Mouse (Mus musculus) erythroid progenitor cell, adult 5-6 weeks (primary cell): ENCODE measurements around the gene Ece1. TPM values are rescaled to one million over a fixed set of nuclear protein-coding genes. Genes with fewer than 3 reads are reported as not detected.

Experiments
- ATAC-seq: replicated peaks from 2 replicates; pipeline ENCODE4 v1.8.0; 2016; ENCODE audit warnings: moderate number of reproducible peaks, mild to moderate bottlenecking, moderate TSS enrichment, inconsistent platforms; ENCODE audit not compliant: poor library complexity, low FRiP score, severe bottlenecking
- total RNA-seq, 2 experiments: library from RNA; stranded (forward) in 1 of 2; stranded (reverse) in 1 of 2; fragments of 150-400 nt in 1 of 2; fragments of 186-747, 209-891 nt in 1 of 2; gene quantifications; 2 replicates each; pipeline versions ENCODE4 v1.2.3 to v1.2.4; 2015 to 2017; ENCODE audit warnings: low replicate concordance in 2 of 2

The Ece1 gene
- total RNA-seq, 2 experiments from 2014 or later: 0.83 to 1.7 TPM

GRCm38 (mm10) chr4:137851484-137851883 is 10.6 kb upstream of the Ece1 start:
- no peak for ATAC-seq

GRCm38 (mm10) chr4:137853822-137854221 is 8.2 kb upstream of the Ece1 start:
- no peak for ATAC-seq

GRCm38 (mm10) chr4:137855741-137856341 is 6.2 kb upstream of the Ece1 start:
- no peak for ATAC-seq

- no peak for ATAC-seq
Measured at GRCm38 (mm10) chr4:137857116-137857515, 4.9 kb upstream of the Ece1 start.

- ATAC-seq: no peak
Measured at GRCm38 (mm10) chr4:137858371-137858770, 3.7 kb upstream of the Ece1 start.

- ATAC-seq: no peak
Measured at GRCm38 (mm10) chr4:137861461-137862011, 501 bp upstream of the Ece1 start.

- ATAC-seq: no peak
Measured at GRCm38 (mm10) chr4:137862516-137863240, 641 bp downstream of the Ece1 start.

GRCm38 (mm10) chr4:137864031-137864430 is 2.0 kb downstream of the Ece1 start:
- ATAC-seq: no peak

GRCm38 (mm10) chr4:137864769-137865168 is 2.7 kb downstream of the Ece1 start:
- ATAC-seq: no peak

- no peak for ATAC-seq
Measured at GRCm38 (mm10) chr4:137865221-137865641, 3.2 kb downstream of the Ece1 start.

GRCm38 (mm10) chr4:137866206-137866863 is 4.3 kb downstream of the Ece1 start:
- no peak for ATAC-seq

GRCm38 (mm10) chr4:137867225-137867624 is 5.2 kb downstream of the Ece1 start:
- ATAC-seq: no peak

GRCm38 (mm10) chr4:137867675-137868257 is 5.7 kb downstream of the Ece1 start:
- no peak for ATAC-seq

- no peak for ATAC-seq
Measured at GRCm38 (mm10) chr4:137869667-137870274, 7.7 kb downstream of the Ece1 start.

GRCm38 (mm10) chr4:137870979-137871378 is 8.9 kb downstream of the Ece1 start:
- no peak for ATAC-seq

GRCm38 (mm10) chr4:137871431-137871830 is 9.4 kb downstream of the Ece1 start:
- no peak for ATAC-seq

- ATAC-seq: no peak
Measured at GRCm38 (mm10) chr4:137874337-137874736, 12.3 kb downstream of the Ece1 start.

GRCm38 (mm10) chr4:137874826-137875225 is 12.8 kb downstream of the Ece1 start:
- ATAC-seq: no peak

- ATAC-seq: no peak
Measured at GRCm38 (mm10) chr4:137875466-137876092, 13.5 kb downstream of the Ece1 start.

GRCm38 (mm10) chr4:137876834-137877233 is 14.8 kb downstream of the Ece1 start:
- no peak for ATAC-seq
